Mouse (Mus musculus) Muller cell, postnatal 12 days (primary cell): ENCODE data around the gene Clstn3.
"Not testable (repeated sequence)": the region's sequence is repeated elsewhere in the genome, so short reads cannot be mapped to it uniquely, and the experiment has no call there.

Source experiments
- DNase-seq: peaks from one replicate; pipeline ENCODE4 v3.0.0-alpha.2; 2015; ENCODE audit errors: inconsistent ontology term

Gene Clstn3

GRCm38 (mm10) chr6:124448959-124449667 is 15.5 kb downstream of the Clstn3 start:
- no peak for DNase-seq

DNA sequence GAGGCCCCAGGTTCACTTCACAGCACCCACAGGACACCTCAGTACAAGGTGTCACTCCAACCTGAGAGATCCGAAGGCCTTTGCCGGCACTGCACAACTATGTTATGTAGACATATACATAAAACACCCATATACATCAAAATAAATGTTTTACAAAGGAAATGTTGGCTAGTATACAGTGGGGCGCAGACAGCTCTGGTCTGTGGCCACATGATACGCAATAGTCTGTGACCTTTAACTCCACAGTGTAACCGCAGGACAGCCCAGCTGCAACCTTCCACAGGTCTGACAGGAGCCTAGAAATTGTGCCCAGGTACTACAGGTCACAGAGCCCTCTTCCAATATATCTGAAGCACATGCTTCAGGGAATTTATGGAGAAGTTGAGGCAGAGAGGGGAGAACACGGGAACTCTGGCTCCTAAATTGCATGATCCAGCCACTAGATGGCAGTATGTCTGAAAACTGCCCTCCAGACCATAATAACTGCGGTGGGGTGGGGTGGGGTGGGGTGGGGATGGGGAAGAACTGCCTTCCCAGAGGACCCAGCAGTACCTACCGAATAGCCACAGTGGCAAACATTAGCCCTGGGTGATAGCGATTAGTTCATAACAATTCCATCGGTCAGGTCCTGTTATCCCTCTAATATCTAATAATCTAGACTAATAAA is 16.3 kb downstream of the Clstn3 start:
- DNase-seq: no peak

DNA sequence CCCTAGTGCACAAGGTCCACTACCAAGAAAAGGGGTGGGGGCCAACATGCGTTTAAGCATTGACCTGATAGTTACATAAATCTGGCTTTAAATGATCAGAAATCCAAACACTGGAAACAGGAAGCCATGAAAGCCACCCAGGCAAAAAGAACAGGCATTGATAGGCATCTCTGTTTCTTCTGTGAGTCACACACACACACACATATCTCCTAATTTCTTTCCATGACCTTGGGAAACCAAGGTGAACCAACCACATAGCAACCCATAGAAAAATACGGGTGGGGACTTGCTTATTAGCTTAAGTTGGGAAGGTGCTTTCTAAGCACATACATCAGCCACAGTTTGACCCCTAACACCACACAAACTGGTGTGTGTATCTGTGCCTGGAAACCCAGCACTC is 17.2 kb downstream of the Clstn3 start:
- DNase-seq: no peak

- DNase-seq: no peak
These were observed 18.1 kb downstream of the Clstn3 start for GRCm38 (mm10) chr6:124446459-124446858.

- DNase-seq: no peak
These were observed 18.6 kb downstream of the Clstn3 start for GRCm38 (mm10) chr6:124446024-124446423.

- peak; percentile 66 for DNase-seq
These were observed 21.3 kb downstream of the Clstn3 start for GRCm38 (mm10) chr6:124443338-124443737.

DNA sequence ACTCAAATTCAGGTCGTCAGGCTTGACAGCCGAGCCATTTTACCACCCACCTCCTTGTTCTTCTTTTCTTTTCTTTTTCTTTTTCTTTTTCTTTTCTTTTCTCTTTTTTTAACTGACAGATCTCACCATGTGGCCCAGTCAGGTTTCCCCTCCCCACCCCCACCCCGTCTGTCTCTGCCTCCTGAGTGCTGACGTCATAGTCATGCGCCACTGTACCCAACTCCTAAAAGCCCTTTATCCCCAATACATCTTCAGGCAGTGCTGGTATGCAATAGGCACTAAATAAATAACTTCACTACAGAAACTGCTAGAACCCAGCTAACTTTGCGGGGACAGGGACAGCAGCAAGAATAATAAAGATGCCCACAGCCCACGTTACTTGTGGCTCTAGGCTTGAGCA is 28.3 kb downstream of the Clstn3 start:
- DNase-seq: no peak

DNA sequence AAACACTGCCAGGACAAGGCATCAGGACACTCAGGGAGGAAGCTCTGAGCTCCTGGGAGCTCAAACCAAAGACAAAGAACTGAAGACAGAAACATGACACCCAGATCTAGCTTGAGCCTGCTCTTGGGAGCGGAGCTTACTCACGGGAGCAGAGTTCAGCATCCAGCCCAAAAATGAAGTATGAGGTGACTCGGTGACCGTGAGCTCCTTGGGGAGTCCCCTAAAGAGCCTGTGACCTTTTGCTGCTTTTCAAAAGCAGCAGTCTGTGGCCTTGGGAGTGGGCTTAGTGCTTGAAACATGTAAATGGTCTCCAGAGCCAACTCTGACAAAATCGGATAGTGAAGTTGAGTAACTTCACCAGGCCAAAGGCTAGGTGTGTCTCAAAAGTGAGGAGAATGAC is 29.4 kb downstream of the Clstn3 start:
- no peak for DNase-seq

- DNase-seq: no peak
These were observed 30.8 kb downstream of the Clstn3 start for GRCm38 (mm10) chr6:124433688-124434324.

DNA sequence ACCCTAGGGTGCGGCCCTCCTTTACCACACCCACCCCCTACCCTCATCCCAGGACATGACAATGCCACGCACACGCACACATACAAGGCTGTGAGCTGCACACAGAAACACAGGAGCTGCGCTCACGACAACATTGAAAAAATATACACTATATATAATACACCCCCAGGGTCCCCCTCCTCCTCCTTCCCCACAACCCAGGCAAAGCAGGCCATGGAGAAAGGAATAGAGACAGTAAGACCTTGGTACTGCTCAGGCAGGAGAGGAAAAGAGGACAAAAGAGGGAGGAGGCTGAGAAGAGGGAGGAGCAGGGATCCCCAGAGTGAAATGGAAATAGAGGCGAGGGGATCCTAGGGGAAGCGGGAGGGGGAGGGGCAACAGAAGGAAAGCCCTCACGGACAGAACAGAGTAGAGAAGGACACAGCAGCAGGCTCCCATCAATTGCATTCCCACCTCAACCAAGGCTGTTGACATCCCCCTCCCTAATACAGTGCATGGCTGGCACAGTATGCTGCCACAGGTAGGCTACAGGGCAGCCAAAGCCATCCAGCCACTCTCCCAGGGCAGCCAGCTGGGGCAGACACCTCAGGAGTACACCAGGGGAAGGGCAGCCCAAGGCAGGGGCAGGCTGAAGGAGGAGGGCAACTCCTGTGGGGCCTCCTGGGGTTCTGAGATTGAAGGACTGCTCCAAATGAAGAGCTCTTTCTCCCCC is 33.7 kb downstream of the Clstn3 start:
- no peak for DNase-seq

DNA sequence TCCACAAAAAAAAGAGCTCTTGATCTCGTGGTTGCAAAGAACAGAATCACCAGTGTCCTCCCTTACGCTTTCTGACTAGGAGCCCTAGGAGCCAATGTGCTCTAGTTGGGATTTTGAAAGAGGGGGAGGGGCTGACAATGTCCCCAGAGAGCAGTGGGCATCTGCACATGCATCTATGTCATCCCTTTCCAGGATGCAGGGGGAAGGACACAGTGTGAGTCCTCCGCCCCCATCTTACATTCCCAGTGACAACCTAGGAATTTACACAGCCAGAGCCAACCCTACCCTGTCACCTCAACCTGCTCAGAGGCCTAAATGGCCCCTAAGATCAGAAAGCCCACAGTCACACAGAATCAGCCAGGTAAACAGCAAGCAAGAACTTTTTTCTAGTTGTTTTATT is 34.2 kb downstream of the Clstn3 start:
- DNase-seq: no peak

DNA sequence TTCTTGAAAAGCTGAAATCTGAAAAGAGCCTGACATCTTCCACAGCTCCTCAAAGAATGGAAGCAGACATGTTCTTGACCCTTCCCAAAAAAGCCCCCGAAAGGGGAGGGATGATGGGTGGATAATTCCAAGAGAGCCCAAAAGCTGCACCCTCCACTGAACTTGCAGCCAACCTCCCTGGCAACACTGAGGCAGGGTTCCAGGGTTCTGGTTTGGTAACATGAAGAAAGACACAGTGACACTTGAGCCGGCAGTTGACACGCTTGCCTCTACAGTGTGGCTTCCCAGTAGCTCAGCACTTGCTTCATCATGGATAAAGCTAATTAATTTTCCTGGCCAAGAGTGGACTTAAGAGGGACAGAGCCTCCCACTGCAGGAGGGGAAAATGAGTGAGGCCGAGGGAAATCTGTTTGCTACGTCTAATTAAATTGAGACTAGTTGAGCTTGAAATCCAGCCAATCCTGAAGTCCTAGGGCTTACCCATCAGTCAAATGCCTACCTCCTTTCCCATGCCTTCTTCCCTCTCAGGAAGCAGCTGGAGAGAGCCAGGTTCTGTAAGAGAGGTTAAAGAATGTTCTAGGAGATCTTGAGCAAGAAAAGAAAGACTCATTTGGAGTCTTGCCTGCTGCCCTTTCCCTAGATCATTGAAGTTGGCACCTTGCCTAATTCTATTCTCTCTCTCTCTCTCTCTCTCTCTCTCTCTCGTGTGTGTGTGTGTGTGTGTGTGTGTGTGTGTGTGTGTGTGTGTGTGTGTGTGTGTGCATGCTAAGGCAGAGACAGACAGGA is 36.6 kb downstream of the Clstn3 start:
- peak; percentile 31 for DNase-seq

DNA sequence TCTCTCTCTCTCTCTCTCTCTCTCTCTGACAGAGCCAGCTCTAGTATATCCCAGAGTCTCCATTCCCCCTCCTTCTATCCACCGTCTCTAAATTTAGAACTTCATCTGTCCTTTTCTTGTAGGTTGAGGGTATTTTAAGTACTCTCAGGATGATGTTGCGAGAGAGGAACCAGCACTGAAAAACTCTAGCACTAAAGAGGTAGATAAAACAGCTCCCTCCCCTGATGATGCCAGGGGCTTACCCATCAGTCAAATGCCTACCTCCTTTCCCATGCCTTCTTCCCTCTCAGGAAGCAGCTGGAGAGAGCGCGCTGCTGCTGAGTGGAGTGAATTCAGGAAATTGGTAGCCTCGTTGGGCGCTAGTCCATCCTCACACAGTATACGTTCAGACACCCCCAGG is 37.3 kb downstream of the Clstn3 start:
- no peak for DNase-seq

DNA sequence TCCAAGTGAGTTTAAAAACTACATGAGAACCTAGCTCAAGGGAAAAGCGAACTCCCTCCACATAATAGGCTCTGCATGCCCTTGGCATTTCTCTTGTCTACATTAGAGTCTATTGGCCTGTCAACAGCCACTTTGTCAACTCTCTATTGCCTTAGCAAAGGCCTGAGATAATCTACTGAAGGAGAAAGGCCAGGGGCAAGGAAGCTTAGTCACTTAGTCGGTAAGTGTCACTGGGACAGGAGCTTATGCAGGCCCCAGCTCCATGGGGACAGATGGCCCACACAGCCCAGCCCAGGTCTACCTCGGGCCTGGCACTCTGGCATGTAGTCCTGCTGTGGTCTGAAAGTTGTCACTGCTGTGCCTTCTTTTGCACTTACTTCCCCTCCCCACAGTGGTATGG is 38.0 kb downstream of the Clstn3 start:
- DNase-seq: no peak

- no peak for DNase-seq
These were observed 39.1 kb downstream of the Clstn3 start for GRCm38 (mm10) chr6:124425523-124425922.

DNA sequence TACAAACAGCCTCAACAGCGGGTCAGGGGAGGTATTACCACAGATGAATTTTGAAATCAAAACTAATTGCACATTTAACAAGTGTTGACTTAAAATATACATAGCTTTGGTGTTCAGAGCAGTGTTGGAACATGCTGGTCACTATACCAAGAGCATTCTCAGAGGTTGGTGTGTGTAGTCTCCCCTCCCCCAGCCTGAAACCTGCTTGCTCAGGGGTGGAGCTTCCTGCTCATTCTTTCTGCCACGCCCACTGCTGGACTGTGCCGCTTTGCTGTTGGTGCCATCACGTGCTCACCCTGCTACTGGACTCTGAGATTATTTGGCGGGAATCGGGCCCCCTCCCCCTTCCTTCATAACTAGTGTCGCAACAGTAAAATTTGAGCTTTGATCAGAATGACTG is 39.6 kb downstream of the Clstn3 start:
- not testable (repeated sequence) for DNase-seq

DNA sequence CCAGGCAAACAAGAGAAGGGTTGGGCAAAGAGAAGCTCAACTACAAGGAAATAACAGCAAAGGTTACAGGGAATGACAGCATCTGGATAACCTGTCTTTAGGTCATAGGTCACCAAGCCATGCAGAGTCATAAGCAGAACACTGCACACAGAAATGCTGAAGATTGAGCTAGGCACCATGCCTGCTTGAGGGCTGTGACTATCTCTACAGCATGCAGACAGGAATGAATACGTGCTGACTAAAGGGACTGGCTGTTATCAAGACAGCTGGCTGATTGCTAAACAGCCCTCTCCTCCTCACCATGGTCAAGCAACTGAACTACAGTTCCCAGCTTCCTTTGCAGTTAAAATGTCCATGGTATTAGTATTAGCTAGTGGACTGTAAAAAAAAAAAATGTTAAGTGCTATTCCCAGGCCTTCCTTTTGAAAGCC is 40.5 kb downstream of the Clstn3 start:
- DNase-seq: no peak

GRCm38 (mm10) chr6:124418686-124419085 is 45.9 kb downstream of the Clstn3 start:
- DNase-seq: no peak

- peak; percentile 67 for DNase-seq
These were observed 49.1 kb downstream of the Clstn3 start for GRCm38 (mm10) chr6:124415347-124416088.

DNA sequence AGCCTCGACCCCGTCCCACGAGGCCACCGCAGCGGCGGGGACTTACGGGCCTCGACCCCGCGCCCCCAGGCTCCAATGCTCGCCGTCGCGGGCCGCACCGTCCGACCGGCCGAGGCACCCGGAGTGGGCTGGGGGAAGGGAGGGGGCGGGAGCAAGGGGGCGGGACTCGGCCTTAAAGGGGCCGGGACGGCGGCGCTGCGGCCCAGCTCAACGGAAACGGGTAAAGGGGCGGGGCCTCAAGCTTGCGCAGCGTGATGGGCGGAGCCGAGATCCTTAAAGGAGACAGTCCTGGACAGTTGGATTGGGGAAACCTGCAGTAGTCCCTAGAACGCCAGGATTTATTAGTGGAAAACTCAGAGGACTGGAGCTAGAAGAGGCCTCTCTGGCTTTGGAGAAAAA is 49.7 kb downstream of the Clstn3 start, which contains the start of gene Pex5:
Gene Pex5, minus strand, starts transcription at position 141 of the 399 bp plus-strand sequence.
- DNase-seq: peak; percentile 94
